In the genomic region with DNA sequence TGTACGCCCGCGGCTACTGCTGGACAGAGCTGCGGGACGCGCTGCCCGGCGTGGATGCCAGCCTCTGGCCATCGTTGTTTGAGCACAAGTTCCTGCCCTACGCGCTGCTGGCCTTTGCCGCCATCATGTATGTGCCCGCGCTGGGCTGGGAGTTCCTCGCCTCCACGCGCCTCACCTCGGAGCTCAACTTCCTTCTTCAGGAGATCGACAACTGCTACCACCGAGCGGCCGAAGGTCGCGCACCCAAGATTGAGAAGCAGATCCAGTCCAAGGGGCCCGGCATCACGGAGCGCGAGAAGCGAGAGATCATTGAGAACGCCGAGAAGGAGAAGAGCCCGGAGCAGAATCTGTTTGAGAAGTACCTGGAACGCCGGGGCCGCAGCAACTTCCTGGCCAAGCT, we compare ENCODE assay signal across 10 mouse cellular contexts. TPM values are rescaled to one million over a fixed set of nuclear protein-coding genes. Genes with fewer than 3 reads are reported as not detected.
A peak's percentile ranks its signal among the peaks of the same experiment; 100 is the strongest.
DNase-seq lines count a peak whose midpoint lies in the region; ATAC-seq and TF ChIP-seq lines count a peak whose summit lies in the region.
"Had no signal": no experiment of that assay in that cellular context is flagged by ENCODE, and none has a peak within 500 bp of the region (broad histone marks: within the 10 kb centered on the region; RNA-seq: fewer than 3 reads in every experiment).

No protein-coding gene starts in this region.

- H3K9ac ChIP-seq in heart, adult 2 months (ENCODE audit: low read depth, low read length) = no peak overlapping the region
- H3K9ac ChIP-seq in lung, embryonic 14.5 days = no peak overlapping the region
- 0 out of 2 replicates have a peak overlapping the region, but pooled peaks have one; percentile 10 for H3K9ac ChIP-seq in embryonic facial prominence, embryonic 14.5 days (ENCODE audit: low read depth, low read length)
- H3K9ac ChIP-seq: liver, embryonic 15.5 days; neural tube, embryonic 13.5 days had no signal

- peak overlapping the region; percentile 47 for H3K4me3 ChIP-seq in heart, embryonic 10.5 days
- H3K4me3 ChIP-seq in heart, adult 2 months = no peak overlapping the region
- H3K4me3 ChIP-seq in lung, embryonic 14.5 days (ENCODE audit: low read depth, low read length) = peak overlapping the region; percentile 11; the same call in 1 of the 2 replicates
- H3K4me3 ChIP-seq in embryonic facial prominence, embryonic 14.5 days (ENCODE audit: low read depth, low read length) = peak overlapping the region; percentile 10
- H3K4me3 ChIP-seq: liver, embryonic 15.5 days; neural tube, embryonic 13.5 days had no signal

- H3K4me2 ChIP-seq in lung, embryonic 14.5 days = peak overlapping the region; percentile 42
- H3K4me2 ChIP-seq in embryonic facial prominence, embryonic 14.5 days (ENCODE audit: low read depth, low read length) = peak overlapping the region; percentile 5; the same call in 1 of the 2 replicates
- H3K4me2 ChIP-seq: liver, embryonic 15.5 days; neural tube, embryonic 13.5 days had no signal

- peak overlapping the region; percentile 48; the same call in 1 of the 2 replicates for H3K27ac ChIP-seq in heart, embryonic 10.5 days
- H3K27ac ChIP-seq in heart, adult 2 months = no peak overlapping the region
- no peak overlapping the region for H3K27ac ChIP-seq in lung, embryonic 14.5 days (ENCODE audit: low read depth)
- no peak overlapping the region for H3K27ac ChIP-seq in embryonic facial prominence, embryonic 14.5 days (replicated peaks; ENCODE audit: low read depth, low read length)
- H3K27ac ChIP-seq: liver, embryonic 15.5 days; neural tube, embryonic 13.5 days had no signal

- H3K4me1 ChIP-seq in heart, embryonic 10.5 days = peaks cover 27% of the 10 kb centered on the region
- H3K4me1 ChIP-seq in heart, adult 2 months (ENCODE audit: control insufficient read depth, insufficient read depth, low read length) = no peaks in the 10 kb centered on the region
- no peaks in the 10 kb centered on the region for H3K4me1 ChIP-seq in lung, embryonic 14.5 days (ENCODE audit: insufficient read depth)
- H3K4me1 ChIP-seq in embryonic facial prominence, embryonic 14.5 days (ENCODE audit: control insufficient read depth, insufficient read depth, low read length) = no peaks in the 10 kb centered on the region
- H3K4me1 ChIP-seq: liver, embryonic 15.5 days had no signal

- TF ChIP-seq EP300 in heart, adult 2 months (IDR thresholded peaks at IDR 0.05; ENCODE audit: insufficient read depth, low read depth, low read length) = no peak

- no peak for ATAC-seq in lung, embryonic 14.5 days (ENCODE audit: insufficient read depth)
- ATAC-seq in embryonic facial prominence, embryonic 14.5 days (ENCODE audit: low read depth) = no peak
- ATAC-seq in megakaryocyte progenitor cell, adult 5-6 weeks (replicated peaks; ENCODE audit: poor library complexity) = peak; percentile 67

- H3K9me3 ChIP-seq in heart, embryonic 10.5 days = no peaks in the 10 kb centered on the region
- H3K9me3 ChIP-seq in lung, embryonic 14.5 days (ENCODE audit: low read depth, low read length) = no peaks in the 10 kb centered on the region
- H3K9me3 ChIP-seq in embryonic facial prominence, embryonic 14.5 days (ENCODE audit: control insufficient read depth, low read length) = no peaks in the 10 kb centered on the region
- H3K9me3 ChIP-seq: liver, embryonic 15.5 days; neural tube, embryonic 13.5 days had no signal

- H3K27me3 ChIP-seq in heart, embryonic 10.5 days (ENCODE audit: insufficient read depth, poor library complexity, severe bottlenecking) = peaks cover 82% of the 10 kb centered on the region
- peaks cover 3% of the 10 kb centered on the region for H3K27me3 ChIP-seq in heart, adult 2 months (ENCODE audit: control insufficient read depth, insufficient read depth, low read length)
- peaks cover 40% of the 10 kb centered on the region for H3K27me3 ChIP-seq in lung, embryonic 14.5 days (ENCODE audit: insufficient read depth, low read length)
- H3K27me3 ChIP-seq in embryonic facial prominence, embryonic 14.5 days (replicated peaks; ENCODE audit: control insufficient read depth, insufficient read depth, low read length) = peaks cover 38% of the 10 kb centered on the region

- H3K36me3 ChIP-seq in heart, embryonic 10.5 days = peaks cover 6% of the 10 kb centered on the region; the same call in 1 of the 2 replicates
- H3K36me3 ChIP-seq in heart, adult 2 months (ENCODE audit: control insufficient read depth, insufficient read depth, low read length) = no peaks in the 10 kb centered on the region
- no peaks in the 10 kb centered on the region for H3K36me3 ChIP-seq in lung, embryonic 14.5 days (ENCODE audit: insufficient read depth)
- H3K36me3 ChIP-seq in embryonic facial prominence, embryonic 14.5 days (ENCODE audit: control insufficient read depth, insufficient read depth, low read length) = no peaks in the 10 kb centered on the region
- H3K36me3 ChIP-seq: liver, embryonic 15.5 days had no signal

- no peaks in the 10 kb centered on the region for H3K79me2 ChIP-seq in heart, adult 2 months (replicated peaks; ENCODE audit: control insufficient read depth, insufficient read depth, low read length)

- TF ChIP-seq CTCF in heart, adult 2 months (IDR thresholded peaks at IDR 0.05) = no peak
- TF ChIP-seq CTCF in lung, embryonic 14.5 days (IDR thresholded peaks at IDR 0.05; ENCODE audit: low read depth) = no peak

- WGBS in heart, embryonic 10.5 days = 25% methylated on average over 35 of the region's 35 CpGs
- 29% methylated on average over 35 of the region's 35 CpGs for WGBS in heart, adult 2 months
- 26% methylated on average over 35 of the region's 35 CpGs for WGBS in lung, embryonic 14.5 days
- WGBS in embryonic facial prominence, embryonic 14.5 days = 38% methylated on average over 35 of the region's 35 CpGs

- intact Hi-C loops in heart, adult 2 months (cut with DNase I) = no loop called here

- no peak for DNase-seq in heart, embryonic 10.5 days (ENCODE audit: low spot score)
- no peak for DNase-seq in heart, adult 2 months
- DNase-seq in lung, embryonic 14.5 days = no peak
- no peak for DNase-seq in lung, postnatal 36 days
- DNase-seq in embryonic facial prominence, embryonic 14.5 days (ENCODE audit: low spot score) = no peak
- DNase-seq in urinary bladder, postnatal 36 days (ENCODE audit: low spot score in 2 of 2) = no peak
- no peak for DNase-seq in gastrocnemius, postnatal 25 days

- TF ChIP-seq POLR2A in heart, adult 2 months (IDR thresholded peaks at IDR 0.05; ENCODE audit: insufficient read depth, low read depth, low read length) = no peak

RNA-seq across cellular contexts. Expression of a gene that starts 7.3 kb away (rescaled TPM):
- polyA plus RNA-seq in heart, embryonic 10.5 days (2016; fragmentation: Nextera tagmentation; extraction: Ambion mirVana) = 63.0 and 67.6 TPM in 2 replicates
- 10 to 100 TPM; 48.8 to 51.5 TPM for total RNA-seq in heart, adult 2 months (2021)
- 38.3 and 47.8 TPM in 2 replicates for polyA plus RNA-seq in heart, adult 2 months (2012; rRNA removed)
- 48.6 and 51.6 TPM in 2 replicates for polyA plus RNA-seq in lung, embryonic 14.5 days (2014; fragmentation: Nextera tagmentation; extraction: Ambion mirVana)
- polyA plus RNA-seq in embryonic facial prominence, embryonic 14.5 days (2014; fragmentation: Nextera tagmentation; extraction: Ambion mirVana) = 41.4 and 46.8 TPM in 2 replicates
- 27.4 and 29.7 TPM in 2 replicates for total RNA-seq in megakaryocyte progenitor cell, adult 5-6 weeks (2015)
- 38.0 and 38.6 TPM in 2 replicates for total RNA-seq in megakaryocyte progenitor cell, adult 5-6 weeks (2017)
- 10 to 100 TPM; 22.7 to 26.2 TPM for total RNA-seq in gastrocnemius, postnatal 25 days (2021)

RNA-seq across cellular contexts. Expression of a gene that starts 8.1 kb away (rescaled TPM):
- 1.8 and 1.9 TPM in 2 replicates for polyA plus RNA-seq in heart, embryonic 10.5 days (2016; fragmentation: Nextera tagmentation; extraction: Ambion mirVana)
- total RNA-seq in heart, adult 2 months (2021) = 1 to 10 TPM in 1 of 2 experiments, under 1 TPM in 1; 0.91 to 1.3 TPM
- polyA plus RNA-seq in heart, adult 2 months (2012; rRNA removed) = 1.3 and 2.1 TPM in 2 replicates
- polyA plus RNA-seq in lung, embryonic 14.5 days (2014; fragmentation: Nextera tagmentation; extraction: Ambion mirVana) = 0.22 and 0.34 TPM in 2 replicates
- polyA plus RNA-seq in embryonic facial prominence, embryonic 14.5 days (2014; fragmentation: Nextera tagmentation; extraction: Ambion mirVana) = 0.42 and 0.50 TPM in 2 replicates
- total RNA-seq in megakaryocyte progenitor cell, adult 5-6 weeks (2015) = not detected in 2 replicates
- total RNA-seq in megakaryocyte progenitor cell, adult 5-6 weeks (2017) = 0.20 TPM in 1 of 2 replicates, not detected in the other
- not detected for total RNA-seq in gastrocnemius, postnatal 25 days (2021)
- polyA plus RNA-seq: liver, embryonic 15.5 days had no signal

RNA-seq across cellular contexts. Expression of a gene that starts 21.3 kb away (rescaled TPM):
- polyA plus RNA-seq in heart, embryonic 10.5 days (2016; fragmentation: Nextera tagmentation; extraction: Ambion mirVana) = 9.5 and 11.8 TPM in 2 replicates
- total RNA-seq in heart, adult 2 months (2021) = 10 to 100 TPM; 13.6 to 16.5 TPM
- 20.7 and 28.6 TPM in 2 replicates for polyA plus RNA-seq in heart, adult 2 months (2012; rRNA removed)
- polyA plus RNA-seq in lung, embryonic 14.5 days (2014; fragmentation: Nextera tagmentation; extraction: Ambion mirVana) = 18.7 and 21.5 TPM in 2 replicates
- polyA plus RNA-seq in embryonic facial prominence, embryonic 14.5 days (2014; fragmentation: Nextera tagmentation; extraction: Ambion mirVana) = 18.3 and 18.5 TPM in 2 replicates
- 10.1 and 13.4 TPM in 2 replicates for total RNA-seq in megakaryocyte progenitor cell, adult 5-6 weeks (2015)
- 12.2 and 14.4 TPM in 2 replicates for total RNA-seq in megakaryocyte progenitor cell, adult 5-6 weeks (2017)
- 10 to 100 TPM; 12.2 to 12.7 TPM for total RNA-seq in gastrocnemius, postnatal 25 days (2021)

RNA-seq across cellular contexts. Expression of a gene that starts 55.3 kb away (rescaled TPM):
- polyA plus RNA-seq in heart, embryonic 10.5 days (2016; fragmentation: Nextera tagmentation; extraction: Ambion mirVana) = 15.4 and 17.1 TPM in 2 replicates
- 1 to 10 TPM; 7.3 to 8.7 TPM for total RNA-seq in heart, adult 2 months (2021)
- 16.2 and 18.7 TPM in 2 replicates for polyA plus RNA-seq in heart, adult 2 months (2012; rRNA removed)
- polyA plus RNA-seq in lung, embryonic 14.5 days (2014; fragmentation: Nextera tagmentation; extraction: Ambion mirVana) = 18.4 and 19.8 TPM in 2 replicates
- 13.9 and 16.9 TPM in 2 replicates for polyA plus RNA-seq in embryonic facial prominence, embryonic 14.5 days (2014; fragmentation: Nextera tagmentation; extraction: Ambion mirVana)
- 22.2 and 24.7 TPM in 2 replicates for total RNA-seq in megakaryocyte progenitor cell, adult 5-6 weeks (2015)
- total RNA-seq in megakaryocyte progenitor cell, adult 5-6 weeks (2017) = 16.6 and 35.5 TPM in 2 replicates
- total RNA-seq in gastrocnemius, postnatal 25 days (2021) = 1 to 10 TPM; 6.5 to 8.4 TPM
